Mouse (Mus musculus): Measurements from ENCODE around the gene Tmem211.

- TF ChIP-seq CTCF (IDR thresholded peaks at IDR 0.05; ENCODE audit: borderline replicate concordance, insufficient read depth, low read length): no peak
- TF ChIP-seq POLR2A (IDR thresholded peaks at IDR 0.05; ENCODE audit: low read depth, low read length): no peak
Measured at GRCm38 (mm10) chr5:113210314-113210713, 16.4 kb upstream of the Tmem211 start.

Measured in embryonic fibroblast, embryonic 13.5 days (primary cell).